ENCODE assay signal across 8 mouse cellular contexts in genomic region chr16:84702230-84703128, GRCm38 (mm10). TPM values are rescaled to one million over a fixed set of nuclear protein-coding genes. Genes with fewer than 3 reads are reported as not detected.
DNase-seq lines count a peak whose midpoint lies in the region; ATAC-seq and TF ChIP-seq lines count a peak whose summit lies in the region.

No protein-coding gene starts in this region.

- no peaks in the 10 kb centered on the region for H3K4me1 ChIP-seq in liver, embryonic 15.5 days (replicated peaks)

- intact Hi-C loops in gastrocnemius, adult 2 months (cut with DNase I), result no loop called here

- peak; percentile 69 for DNase-seq in CD4-positive, CD25-positive, alpha-beta regulatory T cell, adult 2 months (ENCODE audit: low read depth, low spot score)
- peak; percentile 55 for DNase-seq in adrenal gland, postnatal 10 days
- peak; percentile 64 for DNase-seq in gastrocnemius, adult 2 months
- peak; percentile 56 to 66 for DNase-seq in natural killer cell, adult 2 months (ENCODE audit: low spot score in 2 of 2)
- peak; percentile 32 for DNase-seq in urinary bladder, adult 2 months (ENCODE audit: low spot score)
- DNase-seq in MN1 (ENCODE audit: low spot score), result no peak

- WGBS in liver, embryonic 15.5 days (ENCODE audit: insufficient replicate concordance), result 9% methylated on average over 39 of the region's 39 CpGs

- no peaks in the 10 kb centered on the region for H3K9me3 ChIP-seq in liver, embryonic 15.5 days (replicated peaks)

- H3K27me3 ChIP-seq in liver, embryonic 15.5 days, result peaks cover 35% of the 10 kb centered on the region

- TF ChIP-seq CTCF in gastrocnemius, adult 2 months (IDR thresholded peaks at IDR 0.05), result no peak

- no peak overlapping the region for H3K9ac ChIP-seq in liver, embryonic 15.5 days

- H3K4me3 ChIP-seq in gastrocnemius, adult 2 months, result peak overlapping the region; percentile 87
- peak overlapping the region; percentile 54 for H3K4me3 ChIP-seq in liver, embryonic 15.5 days (replicated peaks)

- no peaks in the 10 kb centered on the region for H3K36me3 ChIP-seq in liver, embryonic 15.5 days (replicated peaks)

- peak overlapping the region; percentile 77 for H3K27ac ChIP-seq in gastrocnemius, adult 2 months
- H3K27ac ChIP-seq in liver, embryonic 15.5 days (replicated peaks), result no peak overlapping the region

- peak; percentile 50 for ATAC-seq in inflammation-experienced regulatory T-cells, adult 6 months
- no peak for ATAC-seq in liver, embryonic 15.5 days (ENCODE audit: insufficient read depth)

- peak overlapping the region; percentile 71 for H3K4me2 ChIP-seq in liver, embryonic 15.5 days

RNA-seq across cellular contexts. Expression of gene Mrpl39, which starts 33.1 kb away (rescaled TPM):
- 10 to 100 TPM; 48.7 to 51.8 TPM for total RNA-seq in adrenal gland, postnatal 10 days (2021)
- 10 to 100 TPM; 13.4 to 19.5 TPM for total RNA-seq in gastrocnemius, adult 2 months (2021)
- polyA plus RNA-seq in inflammation-experienced regulatory T-cells, adult 6 months (2017; shearing (Covaris generic)), result 10 to 100 TPM; 20.6 to 31.7 (median 25.7) TPM
- polyA plus RNA-seq in liver, embryonic 15.5 days (2015; fragmentation: Nextera tagmentation; extraction: Ambion mirVana), result 22.4 and 24.6 TPM in 2 replicates
- 22.1 and 24.4 TPM in 2 replicates for polyA plus RNA-seq in urinary bladder, adult 2 months (2012; rRNA removed)
